Mouse (Mus musculus) bone marrow, adult 2 months (tissue): ENCODE results near the gene Ccser2. TPM values are rescaled to one million over a fixed set of nuclear protein-coding genes. Genes with fewer than 3 reads are reported as not detected.
A peak's percentile ranks its signal among the peaks of the same experiment; 100 is the strongest.
"Not testable (repeated sequence)": the region's sequence is repeated elsewhere in the genome, so short reads cannot be mapped to it uniquely, and the experiment has no call there.

Source experiments
- H3K27ac ChIP-seq: fragments of 200-500 bp; 2 replicates; pipeline ENCODE4 v1.5.1; 2012; ENCODE audit warnings: low read depth, mild to moderate bottlenecking, control low read depth, inconsistent platforms, low read length; ENCODE audit not compliant: control insufficient read depth, poor library complexity, insufficient read depth
- H3K4me1 ChIP-seq: fragments of 200-500 bp; 2 replicates; pipeline ENCODE4 v1.6.1; 2011; ENCODE audit warnings: low read length; ENCODE audit not compliant: control insufficient read depth, insufficient read depth
- H3K4me3 ChIP-seq: fragments of 200-500 bp; replicated peaks from 2 replicates; pipeline ENCODE3; 2011; ENCODE audit warnings: mild to moderate bottlenecking, low read depth, low read length, control low read depth; ENCODE audit not compliant: control insufficient read depth
- CTCF ChIP-seq: fragments of 200-500 bp; IDR thresholded peaks from 2 replicates; pipeline ENCODE4 v1.5.1; 2011; ENCODE audit warnings: low read length, control low read depth; ENCODE audit not compliant: control insufficient read depth, insufficient read depth
- POLR2A ChIP-seq: fragments of 200-500 bp; IDR thresholded peaks from 2 replicates; pipeline ENCODE4 v1.6.1; 2011; ENCODE audit warnings: low read depth, mild to moderate bottlenecking, control low read depth, low read length, borderline replicate concordance; ENCODE audit not compliant: control insufficient read depth
- WGBS: fragments of 180-500 bp; shearing (Covaris S2); methylation state at CpG from one replicate; pipeline ENCODE4 v1.1.7; 2018; 5-methylcytosine and 5-hydroxymethylcytosine counted together
- polyA plus RNA-seq: library from polyadenylated mRNA; stranded (reverse); fragments of >200 nt; gene quantifications from 2 replicates; pipeline ENCODE4 v1.2.4, GENCODE M21; 2011; ENCODE audit warnings: low replicate concordance; ENCODE audit not compliant: missing spikeins, insufficient read depth, insufficient read length

Ccser2 gene
- polyA plus RNA-seq = 3.5 and 6.8 TPM in 2 replicates

DNA sequence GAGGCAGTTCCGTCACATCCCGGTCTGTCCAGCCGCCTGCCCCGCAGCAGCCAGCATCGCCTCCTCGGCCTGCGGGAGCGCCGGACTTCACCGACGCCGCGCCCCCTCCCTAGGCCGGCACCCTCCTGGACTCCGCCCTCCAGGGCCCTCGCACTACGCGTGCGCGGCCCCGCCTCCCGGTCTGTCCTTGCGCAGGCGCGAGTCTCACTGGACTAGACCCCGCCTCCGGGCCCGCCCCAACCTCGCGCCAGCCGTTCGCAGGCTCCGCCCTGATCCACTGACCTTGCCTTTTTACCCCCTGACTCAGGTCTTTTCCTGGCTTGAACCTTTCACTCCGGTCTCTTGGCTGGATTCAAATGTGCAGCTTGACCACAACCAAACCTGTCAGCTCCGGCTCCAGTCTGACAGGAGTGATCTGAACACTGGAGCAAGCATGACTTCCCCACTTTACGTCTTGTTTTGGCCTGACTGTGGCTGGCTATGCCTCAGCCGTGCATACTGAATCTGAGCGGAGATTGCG is at the start of gene Ccser2:
TSS of gene Ccser2 (minus strand) at position 150 of the 520 bp plus-strand sequence.
- Histone ChIP-seq H3K4me3 (peak within 1 kb of the TSS; percentile 62), H3K4me1 (no peaks in the 10 kb centered on the region; the same call in 1 of the 2 replicates), H3K27ac (peak within 1 kb of the TSS; percentile 66)
- peak; percentile 83 for TF ChIP-seq POLR2A
- no peak for TF ChIP-seq CTCF
- WGBS = under 1% methylated on average over 39 of the region's 39 CpGs

DNA sequence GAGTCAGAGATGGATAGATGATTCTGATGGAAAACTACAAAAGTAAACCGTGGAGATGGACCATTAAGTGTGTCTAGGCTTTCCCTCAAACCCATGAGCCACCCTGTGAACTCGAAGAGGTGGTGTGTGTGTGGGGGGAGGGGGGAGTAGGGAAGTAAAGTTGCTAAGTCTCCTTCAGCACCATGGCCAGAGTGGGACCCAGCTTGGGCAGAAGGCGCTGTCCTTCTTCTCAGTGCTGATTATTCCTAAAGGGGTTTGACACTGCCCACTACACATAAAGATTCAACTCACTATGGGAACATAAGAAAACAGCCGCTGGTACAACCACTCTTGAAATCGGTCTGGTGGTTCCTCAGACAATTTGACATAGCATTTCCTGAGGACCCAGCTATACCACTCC is 47.3 kb upstream of the Ccser2 start:
- H3K4me1 ChIP-seq = no peaks in the 10 kb centered on the region
- no peak overlapping the region for H3K27ac ChIP-seq
- WGBS = 32% methylated on average over 5 of the region's 5 CpGs
- TF ChIP-seq CTCF (no peak), POLR2A (no peak)
- no peak overlapping the region for H3K4me3 ChIP-seq

DNA sequence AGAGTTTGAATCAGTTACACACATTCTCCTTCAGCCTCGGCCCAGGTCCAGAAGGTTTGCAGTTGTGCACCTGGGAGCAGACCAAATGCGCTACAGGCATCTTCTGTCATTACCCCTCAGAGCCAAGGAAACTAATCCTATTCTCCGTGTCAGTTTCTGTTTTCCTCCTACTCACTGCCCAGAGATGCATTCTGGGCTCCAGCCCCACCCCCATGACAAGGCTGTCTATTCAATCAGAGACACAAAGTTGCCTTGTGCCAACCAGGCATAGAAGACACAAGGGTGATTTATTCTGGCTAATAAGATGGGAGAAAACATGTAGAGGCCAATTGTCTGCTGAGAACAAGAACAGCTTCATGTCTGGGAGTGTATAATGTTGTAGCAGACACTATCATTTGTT is 45.1 kb upstream of the Ccser2 start:
- no peak for TF ChIP-seq POLR2A
- no peak for TF ChIP-seq CTCF
- Histone ChIP-seq H3K4me1 (no peaks in the 10 kb centered on the region), H3K4me3 (no peak overlapping the region), H3K27ac (no peak overlapping the region)
- WGBS = 60% methylated on average over 3 of the region's 3 CpGs

DNA sequence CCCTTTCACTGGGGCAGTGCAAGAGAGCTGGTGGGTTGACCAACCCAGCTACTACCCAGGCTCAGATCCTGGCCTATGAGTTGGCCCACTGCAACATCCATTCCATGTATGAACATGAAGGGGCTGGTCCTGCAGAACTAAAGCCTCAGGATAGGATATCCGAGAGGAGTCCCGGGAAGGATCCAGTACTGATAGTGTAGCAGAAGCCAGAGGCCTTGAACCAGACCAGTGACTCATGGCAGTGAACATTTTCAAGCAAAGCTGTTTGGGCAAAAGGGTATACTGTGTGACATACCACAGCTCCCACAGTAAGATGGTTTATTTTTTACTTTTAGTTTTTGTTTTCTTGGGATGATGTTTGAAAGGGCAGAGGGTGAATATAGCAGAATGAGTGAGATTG is 41.1 kb upstream of the Ccser2 start:
- WGBS = 78% methylated on average over 2 of the region's 2 CpGs
- no peak for TF ChIP-seq CTCF
- TF ChIP-seq POLR2A = no peak
- H3K4me3 ChIP-seq = no peak overlapping the region

DNA sequence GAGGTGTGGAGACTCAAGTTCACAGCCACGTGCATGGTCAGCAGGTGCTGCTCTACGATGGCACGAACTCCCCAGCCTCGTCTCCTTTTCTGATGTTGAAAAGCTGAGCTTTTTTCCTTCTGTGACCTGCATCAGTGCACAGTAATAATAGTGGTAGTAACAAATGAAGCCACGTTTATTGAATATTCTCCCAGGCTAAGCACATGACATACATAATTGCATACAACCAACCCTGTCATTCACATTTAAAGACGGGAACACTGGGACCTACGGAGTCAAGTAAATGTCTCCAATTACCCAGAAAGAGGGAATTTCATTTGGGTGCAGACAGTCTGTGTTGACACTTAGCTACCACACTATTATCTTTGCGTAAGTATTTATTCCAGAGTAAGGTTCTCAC is 37.9 kb upstream of the Ccser2 start:
- H3K4me1 ChIP-seq = no peaks in the 10 kb centered on the region
- TF ChIP-seq POLR2A (no peak), CTCF (no peak)
- no peak overlapping the region for H3K27ac ChIP-seq
- H3K4me3 ChIP-seq = no peak overlapping the region
- WGBS = 78% methylated on average over 8 of the region's 8 CpGs

More for the DNA sequence above, 41.1 kb upstream of the Ccser2 start:
- Histone ChIP-seq H3K4me1 (no peaks in the 10 kb centered on the region), H3K27ac (no peak overlapping the region)

DNA sequence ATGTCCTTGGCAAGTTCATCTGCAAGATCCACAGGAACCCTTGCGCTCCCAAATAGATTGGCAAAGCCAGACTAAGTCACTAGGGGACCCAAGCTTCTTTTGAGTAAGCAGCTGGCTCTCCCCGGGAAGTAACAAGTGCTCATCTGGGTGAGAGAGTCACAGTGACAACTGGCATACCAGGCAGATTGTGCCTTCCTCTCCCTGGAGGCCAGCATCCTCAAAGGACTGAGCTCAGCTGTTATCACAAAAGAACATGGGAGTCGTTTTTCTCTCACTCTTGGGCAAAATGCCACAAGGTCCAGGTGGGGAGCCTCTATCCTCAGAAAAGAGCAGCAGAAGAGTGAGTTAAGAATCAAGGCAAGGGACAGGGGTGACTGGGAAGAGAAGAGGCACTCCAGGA is 37.3 kb upstream of the Ccser2 start:
- no peak overlapping the region for H3K4me3 ChIP-seq
- WGBS = 40% methylated on average over 3 of the region's 3 CpGs
- H3K4me1 ChIP-seq = no peaks in the 10 kb centered on the region
- TF ChIP-seq POLR2A (no peak), CTCF (no peak)
- H3K27ac ChIP-seq = no peak overlapping the region

DNA sequence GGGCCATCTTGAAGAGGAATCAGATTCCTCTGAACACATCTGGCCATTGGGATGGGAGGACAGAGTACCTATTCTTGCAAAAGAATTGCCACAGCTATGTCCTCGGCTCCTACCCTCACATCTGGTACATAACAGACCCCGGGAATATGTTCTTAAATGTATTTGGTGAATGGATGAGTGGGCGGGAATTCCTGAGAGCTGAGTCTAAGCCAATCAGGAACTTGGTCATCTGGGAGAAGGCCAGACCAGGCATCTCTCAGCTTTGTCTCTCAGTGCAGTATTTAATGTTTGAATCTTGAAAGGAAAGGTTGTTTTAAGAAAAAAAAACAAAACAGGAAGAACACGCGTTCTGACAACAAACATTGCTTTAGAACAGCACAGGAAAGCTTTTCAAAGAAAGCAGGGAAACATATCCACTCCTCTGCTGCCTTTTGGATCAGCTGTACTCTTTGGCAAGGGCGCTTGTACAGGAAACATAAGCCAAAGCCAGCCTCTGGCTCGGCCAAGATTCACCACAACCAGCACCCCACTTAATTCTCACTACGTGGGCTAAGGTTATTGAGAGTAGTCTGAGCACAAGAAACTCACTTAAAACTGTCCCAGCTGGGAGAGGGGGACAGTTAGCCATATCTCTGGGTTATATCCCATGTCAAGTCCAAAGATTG is 35.0 kb upstream of the Ccser2 start:
- Histone ChIP-seq H3K4me1 (no peaks in the 10 kb centered on the region), H3K4me3 (no peak overlapping the region), H3K27ac (no peak overlapping the region)
- WGBS = 63% methylated on average over 8 of the region's 8 CpGs
- no peak for TF ChIP-seq POLR2A
- no peak for TF ChIP-seq CTCF

DNA sequence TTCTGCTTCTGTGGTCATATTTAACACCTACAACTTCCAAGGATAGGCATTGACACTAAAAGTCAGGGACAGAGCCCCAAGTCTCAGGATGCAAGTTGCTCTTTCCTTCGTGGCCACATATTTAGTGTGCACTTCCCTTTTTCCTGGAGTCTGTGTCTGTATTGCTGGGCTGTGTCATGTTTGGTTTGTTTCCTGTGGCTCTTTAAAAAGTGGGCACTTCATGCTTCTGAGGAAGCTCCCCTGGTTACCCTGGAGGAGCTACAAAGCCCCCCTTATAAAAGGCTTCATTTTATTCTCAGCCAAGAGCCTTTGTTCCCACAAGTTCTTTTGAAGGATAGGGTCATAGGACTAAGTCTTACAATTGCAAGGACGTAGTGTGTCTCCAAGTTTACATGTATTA is 34.3 kb upstream of the Ccser2 start:
- 42% methylated on average over 2 of the region's 2 CpGs for WGBS
- Histone ChIP-seq H3K4me1 (no peaks in the 10 kb centered on the region), H3K4me3 (no peak overlapping the region), H3K27ac (no peak overlapping the region)
- TF ChIP-seq CTCF = no peak
- TF ChIP-seq POLR2A = no peak

DNA sequence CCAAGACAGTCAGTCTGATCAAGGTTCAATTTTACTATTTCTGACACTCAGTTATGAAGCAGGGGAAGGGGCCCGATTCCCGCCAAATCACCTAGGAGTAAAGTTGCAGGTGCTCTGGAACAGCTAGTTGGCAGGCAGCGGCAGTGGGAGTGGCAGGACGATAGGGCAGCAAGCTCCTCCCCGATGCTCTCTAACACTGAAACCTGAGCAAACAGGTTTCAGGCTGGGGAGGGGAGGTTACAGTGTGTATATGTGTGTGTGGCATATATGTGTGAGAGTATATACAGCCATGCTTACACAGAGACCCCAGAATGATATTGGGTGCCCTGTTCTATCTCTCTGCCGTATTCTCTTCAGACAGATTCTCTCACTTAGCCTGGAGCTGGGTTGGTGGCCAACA is 32.2 kb upstream of the Ccser2 start:
- not testable (repeated sequence) for H3K4me3 ChIP-seq, H3K27ac ChIP-seq, H3K4me1 ChIP-seq
- 79% methylated on average over 6 of the region's 6 CpGs for WGBS
